Mouse (Mus musculus): Measurements from ENCODE around the gene Ampd2.

The Ampd2 gene

DNA sequence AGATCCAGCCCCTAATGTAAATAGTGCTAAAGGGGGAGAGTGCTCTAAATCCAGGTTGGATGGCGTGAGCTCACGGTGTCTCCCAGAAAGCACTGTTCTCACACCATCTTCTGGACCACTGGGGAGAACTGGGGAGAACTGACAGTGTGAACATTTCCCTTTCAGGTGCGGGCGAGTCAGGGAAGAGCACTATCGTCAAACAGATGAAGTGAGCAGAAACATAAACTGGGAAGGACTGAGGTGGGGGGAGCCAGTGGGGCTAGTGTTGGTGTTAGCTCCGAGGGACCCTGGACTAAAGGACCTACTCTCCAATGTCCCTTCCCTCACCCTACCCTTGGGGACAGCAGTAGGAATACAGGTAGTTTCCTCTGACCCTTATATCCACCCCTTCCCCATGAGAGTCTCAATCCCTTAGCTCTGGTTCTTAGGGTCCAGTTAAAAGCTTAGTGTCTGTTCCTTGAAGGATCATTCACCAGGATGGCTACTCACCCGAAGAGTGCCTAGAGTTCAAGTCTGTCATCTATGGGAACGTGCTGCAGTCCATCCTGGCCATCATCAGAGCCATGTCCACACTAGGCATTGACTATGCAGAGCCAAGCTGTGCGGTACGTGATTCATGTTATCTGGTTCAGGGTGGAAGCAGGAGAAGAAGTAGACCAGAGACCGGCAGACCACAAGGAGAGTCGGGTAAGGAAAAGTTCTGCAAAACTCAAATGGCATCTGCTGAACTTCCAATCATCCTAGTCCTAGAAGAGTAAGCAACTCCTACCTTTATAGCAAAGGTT, 8.7 kb upstream of the Ampd2 start:
- no peak for DNase-seq

GRCm38 (mm10) chr3:108094146-108094545, 7.7 kb upstream of the Ampd2 start:
- no peak for DNase-seq

- DNase-seq, result no peak
These were observed 6.9 kb upstream of the Ampd2 start for GRCm38 (mm10) chr3:108093306-108093705.

- no peak for DNase-seq
These were observed 6.2 kb upstream of the Ampd2 start, which contains the start of gene Gnat2 for GRCm38 (mm10) chr3:108092536-108093115. Gene Gnat2, plus strand, starts transcription at chr3:108092789.

DNA sequence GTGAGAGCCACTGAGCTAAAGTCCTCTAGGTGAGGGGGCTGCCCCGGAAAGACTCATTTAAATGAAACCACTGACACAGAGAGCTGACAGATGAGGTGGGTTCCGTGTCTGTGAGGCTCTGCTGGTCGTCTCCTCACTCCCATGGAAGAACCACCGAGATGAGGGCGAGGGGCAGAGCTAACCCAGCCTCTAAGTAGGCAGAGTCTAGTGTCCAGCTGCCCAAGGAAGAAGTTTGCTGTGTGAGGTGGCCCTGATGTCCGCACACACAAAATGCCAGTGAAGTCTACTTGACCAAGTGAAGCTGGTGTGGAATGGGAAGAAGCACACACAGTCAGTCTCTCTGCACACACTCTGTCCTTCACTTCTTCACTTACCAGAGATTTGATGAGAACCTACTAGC, 5.6 kb upstream of the Ampd2 start:
- DNase-seq, result no peak

DNA sequence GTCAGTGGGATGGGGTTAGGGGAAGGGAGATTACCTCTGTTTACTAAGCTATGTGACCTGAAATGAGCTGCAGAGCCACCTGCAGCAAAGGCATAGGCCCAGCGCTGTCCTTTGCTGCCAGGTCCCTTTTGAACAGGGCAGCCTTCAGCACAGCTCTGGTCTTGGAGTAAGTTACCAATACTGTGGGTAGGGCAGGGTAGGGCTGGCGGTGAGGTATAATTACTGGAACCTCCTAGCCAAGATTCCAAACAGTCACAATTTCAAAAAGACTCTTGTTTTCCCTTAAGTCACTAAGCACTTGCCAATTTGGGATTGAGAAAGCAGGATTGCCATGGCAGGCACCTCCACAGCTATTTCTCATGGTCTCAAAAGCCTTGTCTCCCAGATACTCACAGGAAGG, 4.1 kb upstream of the Ampd2 start:
- no peak for DNase-seq

DNA sequence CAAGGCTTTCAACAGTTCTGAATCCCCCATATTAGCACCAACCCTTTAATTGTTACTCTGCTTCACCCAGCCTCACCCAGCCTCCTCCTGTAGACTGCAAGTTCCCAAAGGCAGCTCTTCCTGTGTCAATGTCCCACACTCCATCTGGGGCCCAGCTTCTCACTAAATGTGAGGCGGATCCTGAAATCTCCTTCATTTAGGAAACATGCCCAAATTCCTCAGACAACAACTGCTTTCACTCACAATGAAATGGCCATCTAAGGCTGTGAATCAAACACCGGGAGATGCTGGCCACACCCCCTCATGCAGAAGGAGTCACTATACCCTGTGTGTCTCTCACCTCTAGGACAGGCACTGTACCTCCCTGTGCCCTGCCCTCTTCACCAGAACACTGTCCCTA, 3.5 kb upstream of the Ampd2 start:
- DNase-seq, result no peak

DNA sequence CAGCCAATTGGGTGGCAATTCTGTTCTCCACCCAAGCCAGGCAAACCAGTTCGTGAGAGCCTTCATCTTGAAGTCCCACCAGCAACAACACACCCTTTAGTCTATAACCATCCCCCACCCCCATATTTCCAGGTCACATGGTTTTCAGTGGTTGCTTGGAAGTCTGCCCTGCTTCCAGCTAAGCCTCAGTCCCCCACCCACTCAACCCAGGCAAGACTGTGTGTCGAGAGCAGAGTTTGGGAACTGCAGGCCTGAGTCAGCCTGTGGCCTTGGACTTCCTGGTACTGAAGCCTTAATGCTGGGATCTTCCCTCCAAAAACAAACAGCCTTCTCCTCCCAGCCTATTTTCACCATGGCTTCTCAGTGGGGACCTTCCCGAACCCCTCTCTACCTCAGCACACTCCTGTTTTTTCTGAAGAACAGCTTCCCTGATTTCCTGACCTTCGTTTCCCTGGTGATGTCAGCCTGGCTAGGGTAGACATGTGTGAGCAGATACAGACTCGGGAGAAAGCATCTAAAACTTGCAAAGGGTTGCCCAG, 2.5 kb upstream of the Ampd2 start:
- DNase-seq, result no peak

- DNase-seq, result no peak
These were observed 878 bp upstream of the Ampd2 start for GRCm38 (mm10) chr3:108087329-108087728.

DNA sequence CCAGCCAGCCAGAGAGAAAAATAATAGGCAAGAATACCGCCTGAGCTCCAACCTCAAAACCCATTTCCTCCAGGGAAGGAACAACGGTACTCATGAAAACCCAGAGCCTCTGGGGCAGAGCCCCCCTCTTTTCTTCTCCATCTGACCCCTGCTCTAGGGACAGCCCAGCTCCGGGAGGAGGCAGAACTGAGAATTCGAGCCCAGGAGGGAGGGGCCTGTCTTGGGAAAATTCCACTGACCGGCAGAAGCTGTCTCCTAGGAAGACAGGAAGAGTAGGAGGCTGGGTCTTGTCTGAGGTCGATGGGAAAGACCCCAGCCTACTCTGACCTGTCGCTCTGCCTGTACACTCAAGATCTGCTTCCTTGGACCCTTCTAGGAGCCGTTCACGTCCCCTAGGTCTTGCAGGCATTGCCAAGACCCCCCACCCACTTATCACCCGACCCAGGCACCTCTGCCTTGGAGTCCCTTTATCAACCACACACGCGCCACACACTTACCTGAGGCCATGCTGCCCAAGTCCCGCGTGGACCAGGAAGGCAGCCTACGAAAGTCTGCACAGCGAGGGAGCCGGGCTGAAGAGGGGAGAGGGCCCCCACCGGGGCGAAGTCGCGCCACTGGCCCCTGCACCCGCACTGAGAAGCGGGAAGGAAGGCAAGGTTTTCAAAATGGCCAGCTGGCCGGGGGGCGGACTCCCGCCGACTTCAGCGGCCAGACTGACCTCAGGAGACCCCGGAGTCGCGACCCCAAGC, 556 bp downstream of the Ampd2 start:
- DNase-seq, result peak; percentile 56

- peak; percentile 92 for DNase-seq
These were observed 1.1 kb downstream of the Ampd2 start for GRCm38 (mm10) chr3:108085281-108085720.

DNA sequence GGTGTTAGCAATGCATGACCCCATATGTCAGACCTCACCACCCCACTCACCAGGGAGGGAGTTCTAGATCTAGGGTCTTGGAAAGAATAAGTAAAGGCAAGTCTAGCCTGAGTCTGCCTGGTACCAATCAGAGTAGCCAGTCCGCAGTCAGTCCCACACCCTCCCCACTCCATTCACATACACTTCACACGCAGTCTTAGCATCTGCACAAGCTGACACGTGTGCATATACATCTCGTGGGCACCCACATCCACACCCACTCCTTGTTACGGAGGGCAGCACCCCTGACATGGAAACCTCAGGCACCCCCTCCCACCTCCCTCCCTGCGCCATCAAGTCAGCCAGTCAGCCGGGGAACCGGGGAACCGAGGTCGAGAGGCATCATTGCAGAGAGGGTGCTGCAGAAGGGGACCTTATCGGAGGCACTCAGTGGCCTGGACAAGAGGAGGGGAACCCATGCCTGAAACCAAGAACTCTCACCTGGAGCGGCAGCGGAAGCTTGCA, 1.6 kb downstream of the Ampd2 start:
- no peak for DNase-seq

- DNase-seq, result no peak
These were observed 2.5 kb downstream of the Ampd2 start for GRCm38 (mm10) chr3:108083904-108084407.

DNA sequence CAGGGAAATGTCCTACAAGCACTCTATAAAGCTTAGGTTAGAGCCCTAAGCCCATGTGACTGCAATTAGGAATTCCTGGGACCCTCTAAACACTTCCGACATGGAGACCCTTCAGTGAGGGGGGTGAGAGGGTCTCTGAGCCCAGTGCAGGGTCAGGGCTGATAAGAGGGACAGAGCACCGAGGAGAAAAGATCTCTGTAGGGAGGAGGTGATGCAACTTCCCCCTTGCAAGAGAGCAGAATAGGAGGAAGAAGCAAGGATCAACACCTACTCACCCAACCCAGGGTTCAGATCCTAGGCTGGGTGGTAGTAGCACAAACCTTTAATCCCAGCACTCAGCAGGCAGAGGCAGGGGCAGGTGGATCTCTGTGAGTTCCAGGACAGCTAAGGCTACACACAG, 3.3 kb downstream of the Ampd2 start:
- no peak for DNase-seq

GRCm38 (mm10) chr3:108082251-108082875, 4.1 kb downstream of the Ampd2 start:
- DNase-seq, result no peak

GRCm38 (mm10) chr3:108081681-108082080, 4.8 kb downstream of the Ampd2 start:
- DNase-seq, result no peak

- DNase-seq, result no peak
These were observed 9.6 kb downstream of the Ampd2 start for GRCm38 (mm10) chr3:108076836-108077235.

- DNase-seq, result no peak
These were observed 13.4 kb downstream of the Ampd2 start for GRCm38 (mm10) chr3:108072983-108073569.

DNA sequence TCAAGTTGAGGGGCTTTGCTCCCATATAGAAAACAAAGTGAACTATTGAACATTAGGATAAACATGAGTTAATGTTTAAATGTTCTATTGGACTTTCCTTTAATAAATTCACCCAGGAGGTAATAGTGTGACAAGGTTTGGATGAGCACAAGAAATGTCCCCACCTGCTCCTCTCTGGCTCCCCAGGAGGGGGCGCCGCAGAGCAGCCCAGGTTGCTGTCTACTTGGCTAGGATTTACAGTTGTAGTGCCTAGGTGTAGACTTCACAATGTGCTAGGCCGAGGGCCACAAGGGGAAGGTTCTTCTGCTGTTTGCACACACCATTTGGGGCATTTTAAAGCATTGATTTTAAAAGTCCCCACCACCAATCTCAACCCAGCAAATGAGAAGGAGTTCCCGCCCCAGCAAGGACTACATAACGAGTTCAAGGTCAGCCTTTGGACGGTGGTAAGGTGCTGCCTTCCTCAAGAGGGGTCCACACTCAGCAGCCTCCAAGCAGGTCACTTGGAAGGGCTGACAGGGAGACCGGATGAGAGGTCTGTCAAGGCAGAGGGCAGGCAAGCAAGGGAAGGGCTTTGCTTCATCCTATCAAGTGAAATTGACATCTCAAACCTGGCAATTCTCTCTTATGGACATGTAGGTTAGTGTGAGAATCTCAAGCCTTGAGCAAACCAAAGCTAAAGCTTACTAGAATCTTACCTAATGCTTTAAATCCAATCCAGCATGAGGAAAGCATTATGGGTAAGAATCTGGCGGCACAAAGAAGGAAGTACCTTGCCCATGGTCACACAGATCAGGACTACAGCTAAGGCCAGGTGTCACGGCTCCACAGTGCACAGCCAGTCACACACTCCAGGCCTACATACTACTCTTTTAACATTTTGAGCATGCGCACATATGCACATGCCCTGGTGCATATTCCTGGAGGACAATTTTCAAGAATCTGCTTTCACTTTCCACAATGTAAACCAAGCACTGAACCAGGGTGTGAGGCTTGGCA, 15.9 kb downstream of the Ampd2 start:
- peak; percentile 43 for DNase-seq

DNA sequence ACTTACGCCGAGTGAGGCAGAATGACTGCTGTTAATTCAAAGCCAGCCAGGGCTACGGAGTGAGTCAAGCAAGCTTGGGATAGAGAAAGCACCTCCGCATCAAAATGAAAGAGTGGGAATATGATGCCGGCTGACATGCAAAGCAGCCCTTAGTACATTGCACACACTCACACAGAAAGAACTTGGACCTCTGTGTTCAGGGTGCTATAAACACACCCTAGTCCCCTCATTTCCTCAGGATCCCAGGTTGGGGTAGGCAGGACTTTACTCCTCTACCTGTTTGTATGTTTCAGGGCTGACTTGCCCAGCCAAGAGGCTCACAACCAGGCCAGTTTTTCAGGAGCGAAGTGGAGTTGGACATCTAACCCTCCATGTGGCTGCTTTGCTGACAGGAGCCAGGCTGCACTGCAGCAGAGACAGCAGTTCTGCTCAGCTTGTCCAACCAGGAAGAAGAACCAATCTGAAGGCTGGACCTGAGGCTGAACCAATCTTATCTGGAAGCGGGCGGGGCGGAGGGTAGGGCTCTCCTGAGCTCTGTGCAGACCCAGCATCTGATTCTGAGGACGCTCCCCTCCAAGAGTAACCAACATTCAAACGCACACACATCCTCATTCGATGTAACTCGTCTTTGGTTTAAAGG, 17.1 kb downstream of the Ampd2 start:
- no peak for DNase-seq
